Mouse (Mus musculus) MEL (cell line): ENCODE results near the gene Man1b1.

Experiments used
- BHLHE40 ChIP-seq: IDR thresholded peaks from 2 replicates; pipeline ENCODE4 v1.6.1; 2012; ENCODE audit warnings: low read depth, mild to moderate bottlenecking, inconsistent platforms, low read length, improper control_type of control experiment, borderline replicate concordance
- CHD2 ChIP-seq: IDR thresholded peaks from 2 replicates; pipeline ENCODE4 v1.6.1; 2011; ENCODE audit warnings: low read length, improper control_type of control experiment
- CTCF ChIP-seq, 3 experiments: IDR thresholded peaks in 2 of 3; conservative IDR thresholded peaks in 1 of 3; 2 replicates each; pipeline ENCODE4 v1.5.1; 2011 to 2012; ENCODE audit warnings: low read length in 3 of 3, low read depth in 2 of 3, mild to moderate bottlenecking in 2 of 3, improper control_type of control experiment in 1 of 3, inconsistent platforms in 1 of 3, mixed read lengths in 1 of 3, moderate library complexity in 1 of 3; ENCODE audit not compliant: control insufficient read depth in 1 of 3, insufficient read depth in 1 of 3, poor library complexity in 1 of 3, severe bottlenecking in 1 of 3
- E2F4 ChIP-seq: IDR thresholded peaks from 2 replicates; pipeline ENCODE4 v1.6.1; 2011; ENCODE audit warnings: low read depth, low read length, improper control_type of control experiment, borderline replicate concordance
- NELFE ChIP-seq: IDR thresholded peaks from 2 replicates; pipeline ENCODE4 v1.6.1; 2011; ENCODE audit warnings: low read depth, low read length, improper control_type of control experiment
- POLR2A ChIP-seq, 2 experiments: IDR thresholded peaks; 2 replicates each; pipeline ENCODE4 v1.6.1; 2011 to 2012; ENCODE audit warnings: low read length in 2 of 2, mild to moderate bottlenecking in 2 of 2, control low read depth in 1 of 2, improper control_type of control experiment in 1 of 2, low read depth in 1 of 2, moderate library complexity in 1 of 2; ENCODE audit not compliant: control insufficient read depth in 1 of 2, insufficient read depth in 1 of 2, poor library complexity in 1 of 2

DNA sequence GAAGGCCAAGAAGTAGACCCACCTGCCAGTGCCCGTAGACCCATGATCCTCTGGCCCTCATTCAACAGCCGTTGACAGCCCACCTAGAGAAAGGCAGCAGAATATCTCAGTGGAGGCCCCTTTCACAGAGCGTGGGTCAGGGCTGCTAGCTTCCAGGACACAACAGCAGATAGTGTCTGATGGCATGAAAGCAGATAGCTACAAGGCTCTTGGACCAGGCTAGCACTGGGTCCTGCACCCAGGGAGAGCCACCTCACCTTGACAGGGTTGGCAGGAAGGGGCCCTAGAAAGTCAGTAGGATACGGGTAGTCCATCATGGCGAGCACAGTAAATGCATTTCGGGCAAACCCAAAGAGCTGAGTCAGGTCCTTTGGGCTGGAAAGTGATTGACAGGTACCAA is 22.1 kb downstream of the Man1b1 start:
- TF ChIP-seq BHLHE40 (no peak), E2F4 (no peak), POLR2A (IDR thresholded peaks at IDR 0.05; ENCODE audit: control insufficient read depth in 1 of 2, insufficient read depth in 1 of 2, low read depth in 1 of 2, low read length in 2 of 2, poor library complexity in 1 of 2) (no peak), CTCF (IDR thresholded peaks at IDR 0.05 in 2 of 3, conservative IDR thresholded peaks at IDR 0.05 in 1 of 3; ENCODE audit: control insufficient read depth in 1 of 3, insufficient read depth in 1 of 3, low read depth in 2 of 3, low read length in 3 of 3, poor library complexity in 1 of 3, severe bottlenecking in 1 of 3) (no peak), CHD2 (no peak), NELFE (no peak)
